Mouse (Mus musculus): Measurements from ENCODE around the gene Spg11. TPM values are rescaled to one million over a fixed set of nuclear protein-coding genes. Genes with fewer than 3 reads are reported as not detected.
A peak's percentile ranks its signal among the peaks of the same experiment; 100 is the strongest.

Spg11 gene
- 10 to 100 TPM; 16.3 to 16.7 (median 16.5) TPM for total RNA-seq (2022)

- peak; percentile 95 to 97 for DNase-seq (ENCODE audit: low spot score in 2 of 2)
These were observed at the start of gene Spg11 for GRCm38 (mm10) chr2:122117961-122118958. Spg11 (minus strand) TSS chr2:122118386.

- no peak for DNase-seq (ENCODE audit: low spot score in 2 of 2)
These were observed 46.1 kb upstream of the Spg11 start for GRCm38 (mm10) chr2:122164293-122164692.

DNA sequence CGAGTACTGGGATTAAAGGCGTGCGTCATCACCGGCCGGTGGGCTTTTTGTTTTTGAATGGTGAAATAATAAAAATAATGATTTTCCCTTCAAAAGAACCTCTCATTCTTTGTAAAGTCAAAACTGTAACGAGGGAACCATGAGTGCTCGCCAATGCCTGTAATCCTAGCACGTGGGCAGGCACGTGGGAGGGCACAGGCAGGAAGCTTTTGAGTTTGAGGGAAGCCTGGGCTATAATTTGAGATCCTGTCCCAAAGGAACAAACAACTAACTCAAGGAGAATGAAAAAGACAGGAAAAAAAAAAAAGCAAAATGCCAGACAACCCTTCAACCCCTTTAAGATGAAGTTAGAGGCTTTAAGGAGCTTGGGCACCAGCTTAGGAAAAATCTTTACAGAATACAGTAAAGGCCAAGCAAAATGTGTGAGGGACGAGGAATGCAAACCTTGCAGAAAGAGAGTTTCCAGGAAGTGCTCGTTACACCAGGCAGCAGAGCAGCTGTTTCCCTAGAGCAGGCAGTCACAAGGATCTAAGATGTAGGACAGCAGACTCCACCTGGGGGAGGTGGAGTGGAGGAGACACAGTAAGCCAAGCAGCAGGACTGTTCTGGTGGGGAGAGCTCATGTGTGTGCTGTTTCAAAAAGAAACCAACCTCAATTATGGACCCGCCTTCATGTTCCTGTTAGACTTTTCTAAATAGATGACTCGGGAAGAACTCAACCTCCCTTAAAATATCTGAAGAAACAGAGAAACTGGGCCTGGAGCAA, 45.4 kb upstream of the Spg11 start:
- peak; percentile 6 to 50 for DNase-seq (ENCODE audit: low spot score in 2 of 2)

- DNase-seq (ENCODE audit: low spot score in 2 of 2), result no peak
These were observed 44.3 kb upstream of the Spg11 start for GRCm38 (mm10) chr2:122162529-122162928.

GRCm38 (mm10) chr2:122161542-122161941, 43.4 kb upstream of the Spg11 start:
- no peak for DNase-seq (ENCODE audit: low spot score in 2 of 2)

DNA sequence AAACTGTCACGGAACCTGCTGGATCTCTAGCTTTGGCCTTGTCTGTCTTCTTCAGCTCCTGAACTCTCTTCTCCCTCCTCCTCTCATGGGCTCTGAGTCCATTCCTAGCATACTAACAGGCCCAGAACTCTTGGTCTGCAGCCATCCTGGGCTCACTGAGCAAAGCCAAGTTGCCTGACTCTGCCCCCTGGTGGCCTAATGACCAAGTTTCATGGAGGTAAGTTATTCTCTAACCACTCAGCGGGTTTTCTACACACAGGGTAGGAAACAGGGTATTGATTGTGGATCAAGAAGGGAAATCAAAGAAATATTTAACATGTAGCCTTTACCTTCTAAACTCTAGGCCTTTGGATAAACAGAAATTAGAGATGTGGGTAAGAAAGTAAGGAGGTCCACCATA, 42.5 kb upstream of the Spg11 start, which contains the start of gene Trim69:
Gene Trim69, plus strand, starts transcription at position 21 of the 400 bp plus-strand sequence.
- DNase-seq (ENCODE audit: low spot score in 2 of 2), result peak; percentile 30 to 48

GRCm38 (mm10) chr2:122159667-122160066, 41.5 kb upstream of the Spg11 start:
- DNase-seq (ENCODE audit: low spot score in 2 of 2), result no peak

DNA sequence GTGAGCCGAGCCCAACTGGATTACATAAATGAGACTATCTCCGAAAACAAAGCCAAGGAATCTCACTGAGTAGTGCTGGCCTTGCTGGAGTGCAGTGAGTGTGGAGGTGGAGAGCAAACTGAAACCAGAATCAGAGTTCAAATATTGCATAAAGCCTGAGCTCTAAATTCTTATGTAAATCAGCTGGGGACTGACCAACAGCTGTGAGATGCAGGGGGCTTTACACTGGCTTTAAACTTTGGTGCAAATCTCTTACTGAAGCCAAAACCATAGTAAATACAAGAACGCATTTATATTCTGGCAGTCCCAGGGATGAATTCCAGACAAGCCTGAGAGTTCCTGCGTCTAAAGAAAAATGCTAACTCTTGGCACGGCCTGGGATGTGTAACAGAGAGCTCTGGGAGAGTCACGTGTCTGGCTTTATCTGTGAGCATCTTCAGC, 40.2 kb upstream of the Spg11 start:
- DNase-seq (ENCODE audit: low spot score in 2 of 2), result no peak

- DNase-seq (ENCODE audit: low spot score in 2 of 2), result no peak
These were observed 39.4 kb upstream of the Spg11 start for GRCm38 (mm10) chr2:122157561-122157960.

GRCm38 (mm10) chr2:122156051-122156700, 38.0 kb upstream of the Spg11 start:
- DNase-seq (ENCODE audit: low spot score in 2 of 2), result no peak

GRCm38 (mm10) chr2:122155292-122155691, 37.1 kb upstream of the Spg11 start:
- DNase-seq (ENCODE audit: low spot score in 2 of 2), result no peak

DNA sequence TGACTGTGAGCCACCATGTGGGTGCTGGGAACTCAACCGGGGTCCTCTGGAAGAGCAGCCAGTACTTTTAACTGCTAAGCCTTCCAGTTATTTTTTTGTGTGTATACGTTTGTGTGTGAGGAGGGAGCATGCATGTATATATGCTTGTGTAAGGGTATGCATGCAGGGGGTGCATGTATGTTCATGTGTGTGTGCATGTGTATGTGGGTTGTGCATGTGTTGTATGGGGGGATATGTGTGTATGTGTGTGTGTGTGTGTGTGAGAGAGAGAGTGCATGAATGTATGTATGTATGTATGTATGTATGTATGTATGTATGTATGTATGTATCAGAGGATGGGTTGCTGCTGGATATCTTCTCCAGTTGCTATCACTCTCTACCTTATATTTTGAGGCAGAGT, 36.3 kb upstream of the Spg11 start:
- DNase-seq (ENCODE audit: low spot score in 2 of 2), result no peak

GRCm38 (mm10) chr2:122153681-122154365, 35.6 kb upstream of the Spg11 start:
- no peak for DNase-seq (ENCODE audit: low spot score in 2 of 2)

DNA sequence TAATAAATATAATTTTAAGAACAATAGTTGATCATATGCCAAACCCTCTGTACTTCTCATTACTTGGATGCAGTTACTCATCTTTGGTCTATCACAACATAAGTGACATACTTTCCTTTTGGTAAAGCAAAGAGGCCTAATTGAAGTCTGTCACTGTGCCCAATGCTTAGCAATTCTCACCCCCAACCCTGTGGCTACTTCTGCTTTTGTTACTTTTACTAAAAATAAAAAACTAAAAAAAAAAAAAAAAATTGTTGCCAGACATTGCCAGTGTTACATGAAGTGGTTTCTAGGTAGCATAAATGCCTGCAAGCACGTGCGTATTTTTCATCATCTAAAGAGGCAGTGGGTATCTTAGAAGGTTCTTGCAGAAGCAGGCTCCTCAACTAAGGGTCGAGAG, 34.7 kb upstream of the Spg11 start:
- DNase-seq (ENCODE audit: low spot score in 2 of 2), result no peak

DNA sequence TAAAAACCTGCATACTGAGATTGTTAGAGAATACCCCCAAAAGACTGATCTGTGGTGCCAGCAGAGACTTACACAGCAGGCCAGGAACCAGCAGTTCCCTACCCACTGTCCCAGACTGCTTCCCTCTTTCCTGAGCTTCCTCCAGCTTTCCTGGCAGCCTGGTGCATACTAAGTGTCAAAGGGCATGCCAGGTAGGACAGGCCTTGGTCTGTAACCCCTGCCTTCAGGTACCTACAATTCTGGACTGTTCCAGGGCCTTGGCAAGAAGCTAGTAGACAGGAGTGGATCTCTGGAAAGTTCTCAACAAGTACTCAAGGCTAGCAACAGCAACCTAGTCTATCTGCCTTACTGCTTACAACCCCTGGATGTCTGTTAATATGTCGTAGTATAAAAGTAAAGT, 33.0 kb upstream of the Spg11 start:
- no peak for DNase-seq (ENCODE audit: low spot score in 2 of 2)

DNA sequence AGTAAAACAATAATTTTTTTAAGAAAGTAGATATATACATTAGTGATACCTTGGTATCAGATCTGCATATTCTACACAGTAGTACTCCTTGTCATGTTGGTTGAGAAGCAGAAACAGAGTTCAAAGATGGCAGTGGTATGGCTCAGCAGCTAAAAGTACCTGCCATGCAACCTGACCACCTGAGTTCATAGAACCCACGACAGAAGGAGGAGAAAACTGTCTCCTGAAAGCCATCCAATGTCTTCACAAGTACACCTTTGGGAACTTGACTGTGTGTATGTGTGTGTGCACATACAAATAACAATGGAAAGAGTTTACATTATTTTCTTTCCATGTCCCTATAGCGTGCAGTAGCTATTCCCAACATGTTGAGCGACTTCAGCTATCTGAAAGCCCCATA, 31.5 kb upstream of the Spg11 start:
- DNase-seq (ENCODE audit: low spot score in 2 of 2), result no peak

- DNase-seq (ENCODE audit: low spot score in 2 of 2), result no peak
These were observed 31.1 kb upstream of the Spg11 start for GRCm38 (mm10) chr2:122149316-122149715.

DNA sequence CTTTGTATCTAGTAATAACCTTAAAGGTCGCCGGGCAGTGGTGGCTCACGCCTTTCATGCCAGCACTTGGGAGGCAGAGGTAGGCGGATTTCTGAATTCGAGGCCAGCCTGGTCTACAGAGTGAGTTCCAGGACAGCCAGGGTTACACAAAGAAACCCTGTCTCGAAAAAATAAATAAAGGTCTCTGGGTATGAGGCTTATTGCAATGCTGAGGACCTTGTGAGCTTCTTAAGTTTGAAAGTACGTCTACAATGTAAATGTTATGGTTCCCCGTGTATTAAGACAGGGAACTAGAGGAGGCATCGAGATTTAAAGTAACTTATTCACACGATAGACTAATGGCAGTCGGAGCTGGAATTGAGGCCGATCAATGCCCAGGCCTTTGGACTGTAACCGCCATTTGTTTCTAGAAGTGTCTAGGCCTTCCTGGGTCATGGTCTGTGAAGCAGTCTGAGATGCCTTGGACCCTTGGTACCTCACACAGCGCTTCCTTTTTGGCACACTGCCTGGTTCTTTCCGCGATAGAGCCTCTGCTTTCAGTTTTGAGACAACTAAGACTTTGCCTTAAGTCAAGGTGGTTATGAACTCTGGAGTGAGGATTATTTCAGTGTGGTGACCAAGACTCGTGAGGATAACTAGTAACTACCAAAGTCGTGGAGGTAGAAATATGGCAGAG, 30.2 kb upstream of the Spg11 start:
- DNase-seq (ENCODE audit: low spot score in 2 of 2), result peak in 1 of 2 experiments; percentile 22

- peak; percentile 86 to 91 for DNase-seq (ENCODE audit: low spot score in 2 of 2)
These were observed 29.5 kb upstream of the Spg11 start, which contains the start of gene B2m for GRCm38 (mm10) chr2:122147508-122148241. B2m (plus strand) TSS chr2:122147686.

DNA sequence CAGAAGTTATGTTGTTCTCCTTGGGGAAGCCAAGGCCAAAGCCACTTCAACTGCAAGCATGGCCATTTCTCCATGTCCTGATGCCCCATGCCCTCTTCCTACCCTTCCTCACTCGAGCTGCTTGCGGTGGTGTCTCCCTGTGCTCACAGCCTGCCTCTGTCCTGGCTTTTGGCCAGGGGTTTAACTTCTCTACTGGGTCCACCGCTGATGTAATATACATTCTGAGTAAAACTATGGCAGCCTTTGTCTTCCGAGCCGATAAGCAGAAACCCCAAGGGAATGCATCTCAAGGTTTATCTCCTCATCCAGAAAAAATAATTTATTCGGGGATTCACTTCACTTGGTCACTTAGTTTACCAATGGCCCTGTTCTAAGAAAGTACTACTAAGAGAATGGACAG, 28.5 kb upstream of the Spg11 start:
- no peak for DNase-seq (ENCODE audit: low spot score in 2 of 2)

Data from left cerebral cortex, adult 8-10 months (tissue).